Mouse (Mus musculus): ENCODE measurements around the gene Crk.

GRCm38 (mm10) chr11:75715556-75715955, 36.5 kb downstream of the Crk start:
- TF ChIP-seq POLR2AphosphoS5 (IDR thresholded peaks at IDR 0.05; ENCODE audit: insufficient replicate concordance, low read depth, low read length) (no peak), CTCF (IDR thresholded peaks at IDR 0.05; ENCODE audit: low read depth, low read length) (no peak), GATA2 (IDR thresholded peaks at IDR 0.05; ENCODE audit: borderline replicate concordance, low read depth, low read length) (no peak), GATA1 (IDR thresholded peaks at IDR 0.05; ENCODE audit: borderline replicate concordance, low read length) (no peak)

Measured in G1E (cell line).